Comparison of ENCODE assay signal across 9 mouse cellular contexts in the genomic region with DNA sequence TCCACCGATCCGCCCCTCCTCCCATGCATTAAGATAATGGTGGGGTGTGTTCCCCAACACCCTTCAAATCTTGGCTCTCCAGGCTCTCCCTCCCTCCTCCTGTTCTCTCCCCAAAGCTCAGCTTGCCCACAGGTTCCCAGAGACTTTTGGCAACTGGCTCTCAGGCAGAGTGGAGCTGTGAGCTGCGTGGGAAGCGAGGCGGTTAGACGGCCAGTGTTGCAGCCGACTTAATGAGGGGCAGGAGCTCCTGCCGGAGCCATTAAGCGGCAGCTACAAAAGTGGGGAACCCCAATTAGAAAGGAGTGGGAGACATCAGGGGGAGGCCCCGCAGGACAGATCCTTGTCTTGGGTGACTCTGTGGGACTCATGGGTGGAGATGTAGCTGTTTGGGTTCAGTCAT.
DNase-seq lines count a peak whose midpoint lies in the region; ATAC-seq lines count a peak whose summit lies in the region.
"Had no signal": no experiment of that assay in that cellular context is flagged by ENCODE, and none has a peak within 500 bp of the region (broad histone marks: within the 10 kb centered on the region; RNA-seq: fewer than 3 reads in every experiment).

No protein-coding gene starts in this region.

- H3K4me3 ChIP-seq in heart, embryonic 13.5 days, result peak overlapping the region; percentile 13
- peak overlapping the region; percentile 27; the same call in 1 of the 2 replicates for H3K4me3 ChIP-seq in embryonic facial prominence, embryonic 10.5 days
- H3K4me3 ChIP-seq in hindbrain, embryonic 11.5 days (ENCODE audit: low read depth, low read length), result no peak overlapping the region
- no peak overlapping the region for H3K4me3 ChIP-seq in liver, embryonic 15.5 days (replicated peaks)

- H3K27ac ChIP-seq in heart, embryonic 13.5 days (replicated peaks), result no peak overlapping the region
- H3K27ac ChIP-seq in embryonic facial prominence, embryonic 10.5 days (replicated peaks), result 0 out of 2 replicates have a peak overlapping the region, but pooled peaks have one; percentile 32
- no peak overlapping the region for H3K27ac ChIP-seq in hindbrain, embryonic 11.5 days (ENCODE audit: low read depth, low read length)
- no peak overlapping the region for H3K27ac ChIP-seq in liver, embryonic 15.5 days (replicated peaks)

- H3K4me1 ChIP-seq in heart, embryonic 13.5 days, result peaks cover 16% of the 10 kb centered on the region; the same call in 1 of the 2 replicates
- peaks cover 16% of the 10 kb centered on the region for H3K4me1 ChIP-seq in embryonic facial prominence, embryonic 10.5 days
- no peaks in the 10 kb centered on the region for H3K4me1 ChIP-seq in hindbrain, embryonic 11.5 days (replicated peaks; ENCODE audit: control insufficient read depth, insufficient read depth, low read length)
- H3K4me1 ChIP-seq in liver, embryonic 15.5 days (replicated peaks), result peaks cover 6% of the 10 kb centered on the region

- H3K9me3 ChIP-seq in heart, embryonic 13.5 days, result no peaks in the 10 kb centered on the region
- no peaks in the 10 kb centered on the region for H3K9me3 ChIP-seq in embryonic facial prominence, embryonic 10.5 days
- H3K9me3 ChIP-seq in hindbrain, embryonic 11.5 days (ENCODE audit: control insufficient read depth, low read length), result no peaks in the 10 kb centered on the region
- no peaks in the 10 kb centered on the region for H3K9me3 ChIP-seq in liver, embryonic 15.5 days (replicated peaks)
- H3K9me3 ChIP-seq: G1E had no signal

- 8% methylated on average over 10 of the region's 10 CpGs for WGBS in heart, embryonic 13.5 days
- WGBS in embryonic facial prominence, embryonic 10.5 days, result 9% methylated on average over 10 of the region's 10 CpGs
- WGBS in hindbrain, embryonic 11.5 days, result 9% methylated on average over 10 of the region's 10 CpGs
- 30% methylated on average over 10 of the region's 10 CpGs for WGBS in liver, embryonic 15.5 days (ENCODE audit: insufficient replicate concordance)

- H3K9ac ChIP-seq in heart, embryonic 13.5 days, result no peak overlapping the region
- H3K9ac ChIP-seq in hindbrain, embryonic 11.5 days (ENCODE audit: low read depth, low read length), result no peak overlapping the region
- H3K9ac ChIP-seq in liver, embryonic 15.5 days, result no peak overlapping the region

- no peak for ATAC-seq in heart, embryonic 13.5 days (ENCODE audit: extremely low read depth, insufficient number of reproducible peaks, low FRiP score, low TSS enrichment)
- ATAC-seq in hindbrain, embryonic 11.5 days (ENCODE audit: low FRiP score), result no peak
- ATAC-seq in liver, embryonic 15.5 days (ENCODE audit: insufficient read depth), result no peak

- H3K36me3 ChIP-seq in heart, embryonic 13.5 days, result no peaks in the 10 kb centered on the region
- no peaks in the 10 kb centered on the region for H3K36me3 ChIP-seq in embryonic facial prominence, embryonic 10.5 days (replicated peaks)
- no peaks in the 10 kb centered on the region for H3K36me3 ChIP-seq in hindbrain, embryonic 11.5 days (ENCODE audit: control insufficient read depth, insufficient read depth, low read length)
- no peaks in the 10 kb centered on the region for H3K36me3 ChIP-seq in liver, embryonic 15.5 days (replicated peaks)
- H3K36me3 ChIP-seq: G1E had no signal

- no peak for DNase-seq in heart, postnatal 25 days (ENCODE audit: low spot score)
- peak; percentile 45 for DNase-seq in embryonic facial prominence, embryonic 10.5 days (ENCODE audit: low spot score)
- DNase-seq in hindbrain, embryonic 11.5 days (ENCODE audit: low spot score), result peak; percentile 37
- DNase-seq in testis, postnatal 14 days (ENCODE audit: low spot score), result peak; percentile 16
- DNase-seq in cerebellum, adult 18-20 months, result no peak
- no peak for DNase-seq in thymus, postnatal 0 days (ENCODE audit: low spot score)

- intact Hi-C loops in heart, postnatal 25 days (cut with DNase I), result no loop called here

- peaks cover 71% of the 10 kb centered on the region for H3K27me3 ChIP-seq in heart, embryonic 13.5 days (replicated peaks)
- H3K27me3 ChIP-seq in embryonic facial prominence, embryonic 10.5 days (replicated peaks; ENCODE audit: low read depth, poor library complexity, severe bottlenecking), result peaks cover 47% of the 10 kb centered on the region
- H3K27me3 ChIP-seq in hindbrain, embryonic 11.5 days (ENCODE audit: control insufficient read depth, insufficient read depth, low read length), result peaks cover 4% of the 10 kb centered on the region; the same call in 1 of the 2 replicates
- peaks cover 22% of the 10 kb centered on the region for H3K27me3 ChIP-seq in liver, embryonic 15.5 days

- peak overlapping the region; percentile 47 for H3K4me2 ChIP-seq in heart, embryonic 13.5 days
- no peak overlapping the region; the same call in 1 of the 2 replicates for H3K4me2 ChIP-seq in hindbrain, embryonic 11.5 days (replicated peaks; ENCODE audit: low read depth, low read length)
- peak overlapping the region; percentile 23 for H3K4me2 ChIP-seq in liver, embryonic 15.5 days

Comparison
In these comparisons a context has a peak if more than half of its experiments do, and no peak if none do; other contexts are left out.
1. H3K4me3 ChIP-seq: peak in heart, embryonic 13.5 days (single experiment) and embryonic facial prominence, embryonic 10.5 days (single experiment); none in hindbrain, embryonic 11.5 days (single experiment) and liver, embryonic 15.5 days (single experiment).
2. DNase-seq: peak in embryonic facial prominence, embryonic 10.5 days (single experiment), hindbrain, embryonic 11.5 days (single experiment) and testis, postnatal 14 days (single experiment); none in heart, postnatal 25 days (single experiment), cerebellum, adult 18-20 months (0 of 2) and thymus, postnatal 0 days (single experiment).